Mouse (Mus musculus): ENCODE data around the gene Il17c.

DNA sequence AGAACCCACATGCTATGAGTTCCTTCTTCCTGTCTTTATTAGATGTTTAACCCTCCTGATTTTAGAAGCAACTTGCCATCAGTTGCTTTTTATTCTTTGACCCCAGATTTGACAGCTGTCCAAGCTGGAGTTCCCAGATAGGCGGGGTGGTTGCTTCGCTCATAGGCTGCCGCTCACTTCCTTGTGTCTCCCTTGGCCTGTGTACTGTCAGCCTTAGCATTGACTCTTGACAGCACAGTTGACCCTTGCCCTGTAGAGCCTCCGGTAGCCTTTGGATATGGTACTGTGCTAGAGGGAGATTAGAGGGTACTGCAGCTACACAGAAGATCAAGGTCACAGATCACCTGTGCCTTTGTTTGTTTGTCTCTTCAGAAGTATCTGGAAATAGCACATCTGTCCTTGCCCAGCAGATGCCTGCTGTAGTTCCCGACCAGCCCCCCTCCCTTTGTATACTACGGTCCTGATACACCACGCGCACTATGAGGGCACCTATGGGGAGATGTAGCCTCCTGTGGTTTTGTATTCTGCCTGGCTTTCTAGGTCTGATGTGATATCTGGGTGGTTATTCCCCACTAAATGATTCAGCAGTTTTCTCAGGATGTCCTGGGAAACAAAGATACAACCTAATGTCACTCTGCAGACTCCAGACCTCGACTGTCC lies 16.5 kb upstream of the Il17c start:
- no peak for TF ChIP-seq CTCF (IDR thresholded peaks at IDR 0.05; ENCODE audit: low read depth, low read length)
- no peak for TF ChIP-seq POLR2A (IDR thresholded peaks at IDR 0.05; ENCODE audit: insufficient read depth, low read length)
